Comparison of ENCODE assay signal across 8 mouse cellular contexts in genomic region chr1:131525101-131525585, GRCm38 (mm10). TPM values are rescaled to one million over a fixed set of nuclear protein-coding genes. Genes with fewer than 3 reads are reported as not detected.
DNase-seq lines count a peak whose midpoint lies in the region; ATAC-seq and TF ChIP-seq lines count a peak whose summit lies in the region.

No protein-coding gene starts in this region.

- H3K4me3 ChIP-seq in E14TG2a.4 (replicated peaks; ENCODE audit: low read length), result peak overlapping the region; percentile 94
- peak overlapping the region; percentile 80 for H3K4me3 ChIP-seq in forebrain, embryonic 11.5 days (ENCODE audit: low read depth, low read length)
- H3K4me3 ChIP-seq in hindbrain, embryonic 10.5 days, result peak overlapping the region; percentile 87

- peak overlapping the region; percentile 86 for H3K9ac ChIP-seq in forebrain, embryonic 11.5 days (ENCODE audit: low read length)

- peak overlapping the region; percentile 91 for H3K4me2 ChIP-seq in forebrain, embryonic 11.5 days (ENCODE audit: low read depth, low read length, severe bottlenecking)

- no peak for TF ChIP-seq CTCF in E14TG2a.4 (conservative IDR thresholded peaks at IDR 0.05; ENCODE audit: low read length)

- DNase-seq in adrenal gland, postnatal 10 days, result peak; percentile 58
- peak; percentile 72 for DNase-seq in forebrain, embryonic 11.5 days (ENCODE audit: low spot score)
- DNase-seq in hindbrain, embryonic 10.5 days (ENCODE audit: low spot score), result peak; percentile 58
- peak; percentile 33 to 49 for DNase-seq in layer of hippocampus, postnatal 25 days (ENCODE audit: extremely low spot score in 1 of 2, low spot score in 1 of 2)
- DNase-seq in lung, postnatal 4 days, result peak; percentile 59
- DNase-seq in right cerebral cortex, postnatal 4 days, result peak; percentile 60

- no peak overlapping the region for H3K27ac ChIP-seq in forebrain, embryonic 11.5 days (ENCODE audit: low read depth, low read length)
- peak overlapping the region; percentile 96 for H3K27ac ChIP-seq in hindbrain, embryonic 10.5 days

- no peaks in the 10 kb centered on the region for H3K9me3 ChIP-seq in E14TG2a.4 (ENCODE audit: low read length)
- H3K9me3 ChIP-seq in forebrain, embryonic 11.5 days (ENCODE audit: control insufficient read depth, low read length), result no peaks in the 10 kb centered on the region
- no peaks in the 10 kb centered on the region for H3K9me3 ChIP-seq in hindbrain, embryonic 10.5 days

- no peaks in the 10 kb centered on the region for H3K27me3 ChIP-seq in E14TG2a.4 (ENCODE audit: insufficient read depth, low read length)
- H3K27me3 ChIP-seq in forebrain, embryonic 11.5 days (ENCODE audit: control insufficient read depth, insufficient read depth, low read length), result no peaks in the 10 kb centered on the region
- no peaks in the 10 kb centered on the region for H3K27me3 ChIP-seq in hindbrain, embryonic 10.5 days (ENCODE audit: insufficient read depth, poor library complexity, severe bottlenecking)

- peaks cover 18% of the 10 kb centered on the region; the same call in 1 of the 2 replicates for H3K36me3 ChIP-seq in E14TG2a.4 (ENCODE audit: insufficient read depth, low read length)
- no peaks in the 10 kb centered on the region for H3K36me3 ChIP-seq in forebrain, embryonic 11.5 days (ENCODE audit: control insufficient read depth, insufficient read depth, low read length)
- H3K36me3 ChIP-seq in hindbrain, embryonic 10.5 days, result peaks cover 5% of the 10 kb centered on the region; the same call in 1 of the 2 replicates

- ATAC-seq in forebrain, embryonic 11.5 days (replicated peaks; ENCODE audit: low FRiP score), result no peak
- no peak for ATAC-seq in megakaryocyte-erythroid progenitor cell, adult 5-6 weeks (replicated peaks; ENCODE audit: low FRiP score, low TSS enrichment, poor library complexity, severe bottlenecking)

- under 1% methylated on average over 26 of the region's 26 CpGs for WGBS in forebrain, embryonic 11.5 days
- under 1% methylated on average over 26 of the region's 26 CpGs for WGBS in hindbrain, embryonic 10.5 days

- peaks cover 53% of the 10 kb centered on the region for H3K4me1 ChIP-seq in E14TG2a.4 (replicated peaks; ENCODE audit: low read depth, low read length)
- H3K4me1 ChIP-seq in forebrain, embryonic 11.5 days (replicated peaks; ENCODE audit: control insufficient read depth, insufficient read depth, low read length), result peaks cover 14% of the 10 kb centered on the region
- peaks cover 59% of the 10 kb centered on the region for H3K4me1 ChIP-seq in hindbrain, embryonic 10.5 days (replicated peaks)

RNA-seq across cellular contexts. Expression of gene Srgap2, which starts 2.0 kb away (rescaled TPM):
- 10 to 100 TPM; 27.1 to 35.8 TPM for total RNA-seq in adrenal gland, postnatal 10 days (2021)
- 19.4 and 24.8 TPM in 2 replicates for polyA plus RNA-seq in forebrain, embryonic 11.5 days (2014; fragmentation: Nextera tagmentation; extraction: Ambion mirVana)
- polyA plus RNA-seq in hindbrain, embryonic 10.5 days (2016; fragmentation: Nextera tagmentation; extraction: Ambion mirVana), result 17.2 TPM in 2 replicates
- 10 to 100 TPM; 71.6 to 92.4 TPM for total RNA-seq in layer of hippocampus, postnatal 25 days (2021)
- 17.4 and 22.6 TPM in 2 replicates for total RNA-seq in megakaryocyte-erythroid progenitor cell, adult 5-6 weeks (2014; fragmentation: Nextera tagmentation)
- total RNA-seq in megakaryocyte-erythroid progenitor cell, adult 5-6 weeks (2017), result 7.1 and 7.8 TPM in 2 replicates

RNA-seq across cellular contexts. Expression of gene Fam72a, which starts 2.6 kb away (rescaled TPM):
- 1 to 10 TPM; 1.5 to 1.7 TPM for total RNA-seq in adrenal gland, postnatal 10 days (2021)
- 5.6 and 5.9 TPM in 2 replicates for polyA plus RNA-seq in forebrain, embryonic 11.5 days (2014; fragmentation: Nextera tagmentation; extraction: Ambion mirVana)
- polyA plus RNA-seq in hindbrain, embryonic 10.5 days (2016; fragmentation: Nextera tagmentation; extraction: Ambion mirVana), result 4.3 and 5.7 TPM in 2 replicates
- 1 to 10 TPM; 1.2 to 1.8 TPM for total RNA-seq in layer of hippocampus, postnatal 25 days (2021)
- 2.6 and 4.1 TPM in 2 replicates for total RNA-seq in megakaryocyte-erythroid progenitor cell, adult 5-6 weeks (2014; fragmentation: Nextera tagmentation)
- 2.8 and 6.1 TPM in 2 replicates for total RNA-seq in megakaryocyte-erythroid progenitor cell, adult 5-6 weeks (2017)
